Mouse (Mus musculus): ENCODE results near the gene Plcb3. TPM values are rescaled to one million over a fixed set of nuclear protein-coding genes. Genes with fewer than 3 reads are reported as not detected.
A peak's percentile ranks its signal among the peaks of the same experiment; 100 is the strongest.

Plcb3 gene
- polyA plus RNA-seq, 1 experiment from 2014 or later = 48.2 TPM

GRCm38 (mm10) chr19:6989251-6989650 lies 13.0 kb upstream of the Plcb3 start:
- H3K4me1 ChIP-seq = peaks cover 41% of the 10 kb centered on the region
- no peak overlapping the region for H3K4me2 ChIP-seq (replicated peaks)
- WGBS = 89% methylated on average over 8 of the region's 8 CpGs
- peaks cover 12% of the 10 kb centered on the region for H3K36me3 ChIP-seq
- ATAC-seq (ENCODE audit: insufficient number of reproducible peaks, low FRiP score, low TSS enrichment, low read depth) = no peak
- H3K27ac ChIP-seq (replicated peaks) = no peak overlapping the region
- no peaks in the 10 kb centered on the region for H3K27me3 ChIP-seq
- no peaks in the 10 kb centered on the region for H3K9me3 ChIP-seq (replicated peaks)
- no peak overlapping the region for H3K4me3 ChIP-seq (replicated peaks)
- H3K9ac ChIP-seq = no peak overlapping the region

- Histone ChIP-seq H3K27me3 (no peaks in the 10 kb centered on the region), H3K4me1 (peaks cover 37% of the 10 kb centered on the region)
- ATAC-seq (ENCODE audit: insufficient number of reproducible peaks, low FRiP score, low TSS enrichment, low read depth) = no peak
Measured at GRCm38 (mm10) chr19:6987904-6988285, 11.6 kb upstream of the Plcb3 start.

GRCm38 (mm10) chr19:6987061-6987903 lies 11.0 kb upstream of the Plcb3 start, which contains the start of gene Vegfb:
TSS of gene Vegfb (minus strand) at chr19:6987651.
- H3K4me2 ChIP-seq (replicated peaks) = peak within 1 kb of the TSS; percentile 85
- H3K4me1 ChIP-seq = peaks cover 35% of the 10 kb centered on the region
- peak within 1 kb of the TSS; percentile 86 for H3K4me3 ChIP-seq (replicated peaks)
- ATAC-seq (ENCODE audit: insufficient number of reproducible peaks, low FRiP score, low TSS enrichment, low read depth) = peak; percentile 69
- WGBS = under 1% methylated on average over 74 of the region's 85 CpGs
- peaks cover 29% of the 10 kb centered on the region for H3K36me3 ChIP-seq
- H3K9ac ChIP-seq = peak within 1 kb of the TSS; percentile 90
- H3K9me3 ChIP-seq (replicated peaks) = no peaks in the 10 kb centered on the region
- no peaks in the 10 kb centered on the region for H3K27me3 ChIP-seq
- H3K27ac ChIP-seq (replicated peaks) = peak within 1 kb of the TSS; percentile 90

More at GRCm38 (mm10) chr19:6987904-6988285, 11.6 kb upstream of the Plcb3 start:
- Histone ChIP-seq H3K4me3 (replicated peaks) (peak overlapping the region; percentile 86), H3K4me2 (replicated peaks) (peak overlapping the region; percentile 85), H3K36me3 (peaks cover 22% of the 10 kb centered on the region), H3K9me3 (replicated peaks) (no peaks in the 10 kb centered on the region), H3K9ac (peak overlapping the region; percentile 90), H3K27ac (replicated peaks) (peak overlapping the region; percentile 90)
- WGBS = 2% methylated on average over 8 of the region's 8 CpGs

- 82% methylated on average over 10 of the region's 10 CpGs for WGBS
- Histone ChIP-seq H3K27ac (replicated peaks) (no peak overlapping the region), H3K9ac (peak overlapping the region; percentile 90; the same call in 1 of the 2 replicates), H3K4me1 (peaks cover 30% of the 10 kb centered on the region), H3K36me3 (peaks cover 32% of the 10 kb centered on the region), H3K4me2 (replicated peaks) (peak overlapping the region; percentile 85), H3K4me3 (replicated peaks) (peak overlapping the region; percentile 86), H3K9me3 (replicated peaks) (no peaks in the 10 kb centered on the region), H3K27me3 (no peaks in the 10 kb centered on the region)
- ATAC-seq (ENCODE audit: insufficient number of reproducible peaks, low FRiP score, low TSS enrichment, low read depth) = no peak
Measured at GRCm38 (mm10) chr19:6985951-6986708, 9.9 kb upstream of the Plcb3 start.

DNA sequence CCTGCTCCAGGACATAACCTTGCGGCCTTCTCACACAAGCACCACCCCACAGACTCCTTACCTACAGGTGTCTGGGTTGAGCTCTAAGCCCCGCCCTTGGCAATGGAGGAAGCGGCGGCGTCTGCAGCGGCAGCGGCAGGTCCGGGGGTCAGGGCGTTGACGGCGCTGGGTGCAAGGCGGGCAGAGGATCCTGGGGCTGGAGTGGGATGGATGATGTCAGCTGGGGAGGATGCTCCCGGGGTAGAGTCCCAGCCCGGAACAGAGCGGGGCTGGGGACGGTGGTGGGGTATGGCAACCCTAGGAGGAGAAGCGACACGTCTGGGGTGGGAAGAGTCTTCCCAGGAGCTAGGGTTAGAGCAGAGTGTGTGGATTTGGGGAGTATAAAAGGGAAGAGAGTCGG lies 9.0 kb upstream of the Plcb3 start:
- H3K4me1 ChIP-seq = peaks cover 29% of the 10 kb centered on the region
- no peaks in the 10 kb centered on the region for H3K9me3 ChIP-seq (replicated peaks)
- WGBS = 85% methylated on average over 19 of the region's 19 CpGs
- H3K36me3 ChIP-seq = peaks cover 32% of the 10 kb centered on the region
- no peak overlapping the region for H3K27ac ChIP-seq (replicated peaks)
- ATAC-seq (ENCODE audit: insufficient number of reproducible peaks, low FRiP score, low TSS enrichment, low read depth) = no peak
- no peak overlapping the region for H3K9ac ChIP-seq
- no peak overlapping the region for H3K4me3 ChIP-seq (replicated peaks)
- H3K27me3 ChIP-seq = no peaks in the 10 kb centered on the region
- H3K4me2 ChIP-seq (replicated peaks) = no peak overlapping the region

GRCm38 (mm10) chr19:6983621-6984020 lies 7.4 kb upstream of the Plcb3 start:
- no peak overlapping the region for H3K27ac ChIP-seq (replicated peaks)
- H3K4me2 ChIP-seq (replicated peaks) = no peak overlapping the region
- H3K36me3 ChIP-seq = peaks cover 32% of the 10 kb centered on the region
- peaks cover 40% of the 10 kb centered on the region for H3K4me1 ChIP-seq
- WGBS = 91% methylated on average over 5 of the region's 5 CpGs
- no peak overlapping the region for H3K4me3 ChIP-seq (replicated peaks)
- no peak for ATAC-seq (ENCODE audit: insufficient number of reproducible peaks, low FRiP score, low TSS enrichment, low read depth)
- H3K27me3 ChIP-seq = no peaks in the 10 kb centered on the region
- H3K9me3 ChIP-seq (replicated peaks) = no peaks in the 10 kb centered on the region
- H3K9ac ChIP-seq = no peak overlapping the region

GRCm38 (mm10) chr19:6981465-6981864 lies 5.2 kb upstream of the Plcb3 start:
- ATAC-seq (ENCODE audit: insufficient number of reproducible peaks, low FRiP score, low TSS enrichment, low read depth) = no peak
- Histone ChIP-seq H3K27me3 (no peaks in the 10 kb centered on the region), H3K27ac (replicated peaks) (no peak overlapping the region), H3K36me3 (peaks cover 40% of the 10 kb centered on the region), H3K4me1 (peaks cover 49% of the 10 kb centered on the region), H3K4me2 (replicated peaks) (no peak overlapping the region), H3K4me3 (replicated peaks) (peak overlapping the region; percentile 71), H3K9ac (no peak overlapping the region), H3K9me3 (replicated peaks) (no peaks in the 10 kb centered on the region)
- 87% methylated on average over 4 of the region's 4 CpGs for WGBS

- peak within 1 kb of the TSS; percentile 96 for H3K27ac ChIP-seq (replicated peaks)
- no peaks in the 10 kb centered on the region for H3K27me3 ChIP-seq
- peak within 1 kb of the TSS; percentile 76 for H3K9ac ChIP-seq
- peaks cover 50% of the 10 kb centered on the region for H3K4me1 ChIP-seq
- H3K4me2 ChIP-seq (replicated peaks) = peak within 1 kb of the TSS; percentile 87
- under 1% methylated on average over 38 of the region's 38 CpGs for WGBS
- ATAC-seq (ENCODE audit: insufficient number of reproducible peaks, low FRiP score, low TSS enrichment, low read depth) = peak; percentile 90
- H3K4me3 ChIP-seq (replicated peaks) = peak within 1 kb of the TSS; percentile 71
- H3K9me3 ChIP-seq (replicated peaks) = no peaks in the 10 kb centered on the region
- H3K36me3 ChIP-seq = peaks cover 38% of the 10 kb centered on the region
Measured at GRCm38 (mm10) chr19:6980381-6981093, 4.3 kb upstream of the Plcb3 start, which contains the start of gene Fkbp2. TSS of gene Fkbp2 (minus strand) at chr19:6980501.

GRCm38 (mm10) chr19:6979486-6980380 lies 3.5 kb upstream of the Plcb3 start:
- WGBS = under 1% methylated on average over 59 of the region's 59 CpGs
- peaks cover 30% of the 10 kb centered on the region for H3K36me3 ChIP-seq

DNA sequence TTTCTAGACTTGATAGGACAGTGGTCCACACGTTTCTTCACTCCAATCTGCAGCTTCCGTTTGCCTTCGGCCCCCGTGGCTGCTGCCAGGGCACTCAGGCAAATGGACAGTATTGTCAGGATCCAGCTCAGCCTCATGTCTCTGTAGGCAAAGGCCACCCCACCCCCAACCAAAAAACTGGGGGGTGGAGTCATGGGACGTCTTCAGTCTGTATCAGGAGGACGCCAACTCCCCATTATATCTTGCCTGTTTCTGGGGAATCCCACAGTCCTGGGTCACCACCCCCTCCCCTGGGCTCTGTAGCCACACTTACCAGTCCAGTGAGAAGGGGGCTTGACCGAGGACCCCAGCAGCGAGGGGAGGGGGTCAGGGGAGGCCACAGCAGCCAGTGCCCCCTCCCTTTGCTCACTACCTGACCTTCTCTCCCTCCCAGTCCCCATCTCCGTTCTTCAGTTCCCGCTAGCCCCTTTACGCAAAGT lies 2.8 kb upstream of the Plcb3 start:
- 10% methylated on average over 11 of the region's 11 CpGs for WGBS
- peaks cover 53% of the 10 kb centered on the region for H3K4me1 ChIP-seq
- H3K9me3 ChIP-seq (replicated peaks) = no peaks in the 10 kb centered on the region
- peaks cover 25% of the 10 kb centered on the region for H3K36me3 ChIP-seq
- H3K27ac ChIP-seq (replicated peaks) = peak overlapping the region; percentile 81
- H3K9ac ChIP-seq = peak overlapping the region; percentile 76
- no peaks in the 10 kb centered on the region for H3K27me3 ChIP-seq
- peak overlapping the region; percentile 87 for H3K4me2 ChIP-seq (replicated peaks)
- H3K4me3 ChIP-seq (replicated peaks) = peak overlapping the region; percentile 71
- no peak for ATAC-seq (ENCODE audit: insufficient number of reproducible peaks, low FRiP score, low TSS enrichment, low read depth)

More at GRCm38 (mm10) chr19:6979486-6980380, 3.5 kb upstream of the Plcb3 start:
- Histone ChIP-seq H3K27ac (replicated peaks) (peak overlapping the region; percentile 96), H3K9ac (peak overlapping the region; percentile 76), H3K9me3 (replicated peaks) (no peaks in the 10 kb centered on the region), H3K4me2 (replicated peaks) (peak overlapping the region; percentile 87), H3K4me3 (replicated peaks) (peak overlapping the region; percentile 71), H3K4me1 (peaks cover 52% of the 10 kb centered on the region), H3K27me3 (no peaks in the 10 kb centered on the region)
- ATAC-seq (ENCODE audit: insufficient number of reproducible peaks, low FRiP score, low TSS enrichment, low read depth) = peak; percentile 93
